Mouse (Mus musculus) kidney, postnatal 36 days (tissue): ENCODE data around the gene Gli2.
A peak's percentile ranks its signal among the peaks of the same experiment; 100 is the strongest.

Source experiments
- DNase-seq, 2 experiments: peaks; one replicate each; pipeline ENCODE4 v3.0.0; 2021 to 2022; ENCODE audit warnings: mixed read lengths in 2 of 2

Gene Gli2

DNA sequence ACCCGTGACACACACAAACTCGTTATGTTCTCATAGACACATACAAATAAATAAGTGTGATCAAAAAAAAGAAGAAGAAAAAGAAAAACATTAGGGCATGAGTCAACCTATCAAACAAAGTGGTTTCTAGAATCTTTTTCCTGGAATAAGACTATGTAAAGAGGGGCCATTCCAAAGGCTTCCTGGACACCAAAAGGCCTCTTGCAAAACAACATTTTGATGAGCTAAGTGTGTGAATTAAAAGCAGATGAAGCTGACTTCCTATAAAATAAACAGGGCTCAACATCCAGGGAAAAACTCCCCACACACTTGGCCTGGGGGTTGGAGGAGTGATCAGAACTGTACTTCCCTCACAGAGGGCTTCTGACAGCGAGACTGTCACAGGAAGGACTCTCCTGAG is 155.1 kb downstream of the Gli2 start:
- no peak for DNase-seq

GRCm38 (mm10) chr1:118895026-118895762 is 158.2 kb downstream of the Gli2 start:
- DNase-seq, result no peak

GRCm38 (mm10) chr1:118891395-118891794 is 162.0 kb downstream of the Gli2 start:
- no peak for DNase-seq

DNA sequence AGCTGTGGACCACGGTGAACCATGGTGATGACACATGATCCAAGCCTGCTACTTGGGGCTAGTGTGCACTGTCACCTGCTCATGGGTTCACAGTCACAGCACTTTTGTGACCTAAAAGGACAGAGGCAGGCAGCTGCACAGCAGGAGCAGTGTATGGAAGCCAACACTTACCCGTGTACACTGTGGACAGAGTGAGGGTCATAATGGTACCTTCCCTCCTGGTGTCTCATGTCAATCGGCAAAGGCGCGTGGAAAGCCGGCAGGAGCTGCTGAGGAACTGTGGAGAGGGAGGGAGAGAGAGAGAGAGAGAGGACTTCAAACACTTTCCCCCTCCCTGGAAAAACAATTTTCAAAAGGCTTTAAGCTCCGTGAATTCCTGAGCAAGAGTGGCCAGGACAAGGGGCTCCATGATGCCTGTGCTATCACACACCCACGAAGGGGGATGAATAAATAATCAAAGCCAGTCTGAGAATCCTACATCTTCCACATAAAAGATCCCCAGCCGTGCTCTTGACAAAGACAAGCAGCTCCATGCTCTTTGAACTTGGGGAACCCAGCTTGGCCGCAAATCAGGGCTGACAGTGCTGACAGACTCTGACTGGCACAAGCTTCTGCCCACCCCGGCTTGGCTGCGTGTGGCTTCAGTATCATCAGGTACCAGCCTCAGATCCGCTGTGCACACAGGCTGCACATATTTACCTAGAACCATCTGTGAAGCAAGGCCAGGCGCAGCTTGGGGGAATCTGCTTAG is 163.1 kb downstream of the Gli2 start:
- no peak for DNase-seq

DNA sequence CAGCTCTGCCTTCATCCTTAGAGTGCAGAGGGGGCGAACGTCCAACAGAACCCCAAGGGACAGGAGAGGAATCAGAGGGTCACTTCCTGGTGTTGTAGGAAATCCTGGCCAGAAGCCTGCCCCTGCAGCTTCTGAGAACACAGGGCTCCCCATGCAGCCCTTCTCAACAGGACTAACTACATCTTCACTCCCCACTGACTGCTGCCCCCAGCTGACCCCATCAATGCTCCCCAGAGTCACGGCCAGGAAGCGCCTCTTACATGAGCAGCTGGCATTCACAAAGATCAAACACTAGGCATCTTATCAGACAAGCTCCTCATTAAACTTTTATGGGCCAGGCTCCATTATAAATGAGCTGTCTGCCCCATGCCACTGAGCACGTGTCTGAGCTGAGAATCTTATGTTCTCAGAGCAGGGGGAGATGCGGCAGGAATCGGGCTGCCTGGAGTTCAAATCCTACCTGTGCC is 172.6 kb downstream of the Gli2 start:
- peak; percentile 19 to 55 for DNase-seq

DNA sequence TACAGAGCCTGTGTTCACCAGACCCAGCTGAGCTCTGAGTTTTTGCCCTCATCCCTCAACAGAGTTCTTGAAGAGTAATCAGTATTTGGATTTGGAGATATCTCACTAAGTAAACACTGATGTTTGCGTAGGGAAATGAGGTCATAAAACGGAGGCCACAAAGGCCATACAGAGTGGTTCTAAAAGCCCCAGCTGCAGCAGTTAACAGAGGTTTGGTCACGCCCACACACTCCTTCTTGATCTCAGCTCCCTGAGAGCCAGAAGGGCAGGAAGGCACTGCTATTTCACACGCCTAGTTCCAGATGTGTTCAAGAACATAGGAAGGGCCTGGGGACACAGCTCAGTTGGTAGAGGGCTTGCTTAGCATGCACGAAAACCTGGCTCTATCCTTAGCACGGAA is 175.1 kb downstream of the Gli2 start:
- peak; percentile 26 to 33 for DNase-seq

DNA sequence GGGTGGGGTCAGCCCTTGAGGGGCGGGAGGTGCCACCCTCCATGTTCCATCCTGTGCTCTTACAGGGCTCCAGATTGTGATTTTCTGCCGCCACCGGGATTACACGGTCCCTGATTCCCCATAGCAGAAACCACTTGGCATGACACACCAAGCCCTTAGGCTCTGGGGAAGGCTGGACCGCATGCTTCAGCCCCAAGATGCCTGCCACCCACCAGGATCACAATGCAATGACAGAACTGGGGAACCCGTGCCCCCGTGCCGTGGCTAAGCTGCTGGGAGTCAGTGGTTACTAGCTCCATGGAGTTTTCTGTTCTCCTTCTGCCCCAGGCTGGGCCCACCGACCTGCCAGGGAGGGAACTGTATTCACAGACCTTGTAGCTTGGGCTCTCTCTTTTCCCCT is 178.2 kb downstream of the Gli2 start:
- no peak for DNase-seq

DNA sequence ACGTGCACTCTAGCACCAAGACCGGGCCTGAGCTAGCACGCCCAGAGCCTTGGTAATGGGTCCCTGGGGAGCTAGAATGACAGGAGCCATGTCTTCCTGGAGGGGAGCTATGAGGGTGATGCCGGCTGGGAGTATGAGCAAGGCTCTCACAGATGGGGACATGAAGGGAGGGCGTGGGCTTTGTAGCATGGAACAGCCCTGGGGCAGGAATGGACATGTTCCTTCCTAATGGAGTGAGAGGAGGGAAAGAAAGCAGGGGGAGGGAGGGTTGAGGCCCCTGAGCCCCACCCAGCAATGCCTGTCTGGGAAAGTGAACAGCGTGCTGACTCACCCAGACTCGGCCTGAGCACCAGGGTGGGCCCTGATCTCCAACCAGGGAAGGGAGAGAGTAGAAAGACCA is 179.9 kb downstream of the Gli2 start:
- no peak for DNase-seq

DNA sequence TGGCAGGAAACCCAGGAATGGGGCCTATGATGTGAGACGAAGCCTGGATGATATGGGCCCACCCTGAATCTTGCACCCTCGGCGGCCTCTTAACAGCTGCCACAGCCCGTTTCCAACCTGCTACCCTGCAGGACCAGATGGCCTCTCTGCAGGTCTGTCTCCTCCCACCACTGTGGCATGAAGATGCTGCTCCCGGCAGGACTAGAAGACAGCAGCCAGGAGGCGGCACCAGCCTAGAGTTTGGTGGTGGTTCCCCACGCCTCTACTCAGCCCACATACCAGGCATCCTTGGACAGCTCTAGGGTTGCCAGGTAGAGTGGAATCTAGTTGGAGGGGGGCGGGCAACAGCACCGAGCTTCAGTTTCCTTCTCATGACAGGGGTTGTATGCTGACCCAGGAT is 188.7 kb downstream of the Gli2 start:
- no peak for DNase-seq

DNA sequence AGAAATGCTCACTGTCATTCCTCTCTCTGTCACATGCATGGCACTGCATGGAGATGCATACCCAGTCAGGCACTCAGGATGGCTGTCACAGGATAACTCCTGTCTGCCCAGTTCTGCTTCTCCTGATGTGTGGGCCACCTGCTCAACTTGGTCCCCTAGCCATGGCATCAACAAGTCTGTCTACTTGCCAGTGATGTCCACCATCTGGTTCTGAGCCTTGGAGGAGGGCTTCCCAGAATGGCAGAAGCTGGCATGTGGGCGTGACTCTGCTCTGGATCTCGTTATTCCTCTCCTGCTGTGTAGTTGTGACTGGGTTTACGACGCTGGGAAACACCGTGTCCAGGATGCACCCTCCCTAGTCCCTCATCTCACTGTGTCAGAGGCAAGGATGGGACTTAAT is 189.4 kb downstream of the Gli2 start:
- no peak for DNase-seq

- DNase-seq, result peak in 1 of 2 experiments; percentile 14
These were observed 195.3 kb downstream of the Gli2 start for GRCm38 (mm10) chr1:118858101-118858500.

DNA sequence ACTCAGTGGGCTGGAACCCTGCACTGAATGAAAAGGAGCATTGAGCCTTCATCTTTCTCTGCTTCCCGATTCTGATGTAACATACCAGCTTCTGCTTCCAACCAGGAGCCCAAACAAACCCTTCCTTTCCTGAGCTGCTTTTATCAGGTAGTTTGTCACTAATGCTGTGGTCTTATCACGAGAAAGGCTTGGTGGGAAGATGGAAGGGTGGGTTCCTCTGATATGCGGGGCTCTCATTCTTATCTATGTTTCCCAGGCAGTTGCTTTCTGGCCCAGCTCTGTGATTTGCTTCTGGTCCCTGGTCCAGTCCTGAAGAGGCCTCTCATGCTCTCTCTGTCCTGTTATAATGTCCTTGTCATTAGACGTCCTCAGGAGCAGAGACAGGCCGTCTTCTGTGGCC is 222.8 kb downstream of the Gli2 start:
- no peak for DNase-seq

DNA sequence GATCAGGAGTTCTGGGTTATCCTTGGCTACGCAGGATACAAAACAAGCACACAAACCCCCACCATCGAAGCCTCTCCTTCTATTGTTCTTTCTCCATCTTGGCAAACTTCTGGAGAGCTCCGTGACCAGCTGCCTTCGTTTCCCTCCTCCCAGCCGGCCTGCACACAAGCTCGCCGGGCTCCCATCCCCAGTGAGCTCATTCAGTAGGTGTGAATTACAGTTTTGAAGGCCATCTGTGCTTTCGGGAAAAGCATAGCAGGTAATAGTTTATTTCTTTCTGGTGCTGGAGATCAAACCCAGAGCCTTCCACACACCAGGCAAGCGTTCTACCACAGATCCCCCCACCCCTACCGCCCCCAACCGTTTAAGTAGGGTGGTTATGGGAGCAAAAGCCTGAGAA is 226.8 kb downstream of the Gli2 start:
- DNase-seq, result no peak

DNA sequence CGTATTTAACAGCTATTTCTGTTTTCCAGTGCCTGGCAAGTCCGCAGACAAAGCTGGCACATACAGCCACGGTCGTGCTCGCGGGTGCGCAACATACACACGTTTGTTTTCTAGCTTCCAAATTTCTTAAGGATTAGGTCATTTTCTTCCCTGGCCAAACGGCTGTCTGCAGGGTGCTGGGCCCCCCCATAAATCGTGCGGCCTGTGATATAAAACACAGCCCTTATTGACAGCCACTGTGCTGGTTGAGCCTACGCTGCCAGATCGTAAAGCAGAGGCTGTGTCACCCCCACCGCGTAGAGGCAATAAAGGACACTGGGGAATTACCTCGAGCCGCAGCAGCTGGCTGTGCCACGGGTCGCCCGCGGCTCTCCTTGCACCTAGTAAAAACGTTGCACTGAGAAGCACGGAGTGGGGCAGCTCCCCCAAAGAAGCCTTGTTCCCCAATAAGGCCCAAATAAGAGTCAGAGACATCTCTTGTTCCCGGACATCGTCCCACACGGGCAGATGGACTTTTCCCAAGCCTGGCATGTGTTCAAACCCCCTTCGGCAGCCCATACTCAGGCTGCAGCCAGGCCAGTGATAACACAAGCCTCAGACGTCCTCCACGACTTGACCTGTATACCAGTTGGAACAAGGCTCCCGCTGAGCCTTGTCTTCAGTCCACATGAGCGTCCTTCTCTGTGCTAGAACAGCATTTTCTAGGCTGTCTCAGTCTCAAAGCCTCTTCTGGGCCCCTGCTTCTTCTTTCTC is 227.8 kb downstream of the Gli2 start:
- no peak for DNase-seq

DNA sequence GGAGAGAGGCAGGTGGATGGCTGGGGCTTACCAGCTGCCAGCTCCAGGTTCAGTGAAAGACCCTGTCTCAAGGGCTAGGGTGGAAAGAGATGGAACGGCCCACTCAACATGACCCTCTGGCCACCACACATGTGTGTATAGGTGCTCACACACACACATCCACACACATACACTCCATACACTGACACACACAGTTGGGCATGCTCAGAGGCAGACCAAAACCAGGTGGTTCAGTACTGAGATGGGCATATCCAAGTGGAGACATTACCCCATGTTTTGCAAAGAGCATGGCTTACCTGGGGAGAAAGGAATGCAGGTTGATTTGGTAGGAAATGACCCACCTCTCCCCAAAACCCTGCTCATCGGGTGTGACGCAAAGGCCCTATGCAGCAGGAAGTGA is 228.4 kb downstream of the Gli2 start:
- DNase-seq, result no peak

DNA sequence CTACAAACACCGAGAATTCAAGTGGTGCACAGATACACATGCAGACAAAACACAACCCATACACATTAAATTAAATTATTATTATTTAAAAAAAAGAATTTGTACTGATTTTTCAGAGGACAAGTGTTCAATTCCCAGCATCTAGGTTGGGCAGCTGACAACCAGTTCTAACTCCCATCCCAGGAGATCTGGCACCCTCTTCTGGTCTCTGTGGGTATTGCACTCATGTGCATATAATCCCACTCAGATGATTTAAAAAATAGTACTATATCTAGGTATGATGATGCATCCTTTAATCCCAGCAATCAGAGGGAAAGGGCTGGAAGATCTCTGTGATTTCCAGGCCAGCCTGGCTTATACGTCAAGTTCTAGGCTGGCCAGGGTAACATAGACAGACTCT is 231.2 kb downstream of the Gli2 start:
- no peak for DNase-seq

- no peak for DNase-seq
These were observed 238.4 kb downstream of the Gli2 start for GRCm38 (mm10) chr1:118815015-118815414.

DNA sequence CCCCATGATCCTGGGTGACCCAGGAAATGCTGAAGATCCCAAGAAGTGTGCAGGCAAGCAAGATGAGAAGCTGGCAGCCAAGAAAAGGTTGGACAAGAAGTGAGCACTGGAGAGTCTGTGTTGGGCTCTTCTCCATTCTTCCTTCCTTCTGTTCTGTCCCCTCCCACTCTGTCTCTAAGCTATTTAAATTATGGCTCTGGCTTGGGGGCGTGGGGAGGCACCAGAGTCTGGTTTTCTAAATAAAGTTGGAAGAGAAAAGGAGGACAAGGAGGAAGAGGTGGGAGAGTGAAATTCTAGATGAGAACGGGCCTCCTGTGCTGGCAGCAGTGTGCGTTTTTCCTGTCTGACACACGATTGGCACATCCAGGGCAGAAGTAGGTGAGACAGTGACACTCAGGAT is 243.1 kb downstream of the Gli2 start:
- DNase-seq, result no peak

DNA sequence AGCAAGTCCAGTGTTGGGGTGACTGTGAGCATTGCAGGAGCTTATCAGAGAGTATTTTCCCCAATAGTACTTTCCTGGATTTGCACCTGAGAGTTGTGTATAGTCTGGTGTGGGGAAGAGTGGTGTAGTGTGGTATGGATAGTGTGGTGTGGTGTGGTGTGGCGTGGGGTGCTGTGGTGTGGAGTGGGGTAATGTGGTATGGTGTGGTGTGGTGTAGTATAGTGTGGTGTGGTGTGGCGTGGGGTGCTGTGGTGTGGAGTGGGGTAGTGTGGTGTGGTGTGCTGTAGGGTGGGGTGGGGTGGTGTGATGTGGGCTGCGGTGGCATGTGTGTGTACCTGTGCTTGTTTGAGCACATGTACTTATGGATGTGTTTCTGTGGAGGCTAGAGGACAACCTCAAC is 246.7 kb downstream of the Gli2 start:
- no peak for DNase-seq

- no peak for DNase-seq
These were observed 251.3 kb downstream of the Gli2 start for GRCm38 (mm10) chr1:118802166-118802565.

DNA sequence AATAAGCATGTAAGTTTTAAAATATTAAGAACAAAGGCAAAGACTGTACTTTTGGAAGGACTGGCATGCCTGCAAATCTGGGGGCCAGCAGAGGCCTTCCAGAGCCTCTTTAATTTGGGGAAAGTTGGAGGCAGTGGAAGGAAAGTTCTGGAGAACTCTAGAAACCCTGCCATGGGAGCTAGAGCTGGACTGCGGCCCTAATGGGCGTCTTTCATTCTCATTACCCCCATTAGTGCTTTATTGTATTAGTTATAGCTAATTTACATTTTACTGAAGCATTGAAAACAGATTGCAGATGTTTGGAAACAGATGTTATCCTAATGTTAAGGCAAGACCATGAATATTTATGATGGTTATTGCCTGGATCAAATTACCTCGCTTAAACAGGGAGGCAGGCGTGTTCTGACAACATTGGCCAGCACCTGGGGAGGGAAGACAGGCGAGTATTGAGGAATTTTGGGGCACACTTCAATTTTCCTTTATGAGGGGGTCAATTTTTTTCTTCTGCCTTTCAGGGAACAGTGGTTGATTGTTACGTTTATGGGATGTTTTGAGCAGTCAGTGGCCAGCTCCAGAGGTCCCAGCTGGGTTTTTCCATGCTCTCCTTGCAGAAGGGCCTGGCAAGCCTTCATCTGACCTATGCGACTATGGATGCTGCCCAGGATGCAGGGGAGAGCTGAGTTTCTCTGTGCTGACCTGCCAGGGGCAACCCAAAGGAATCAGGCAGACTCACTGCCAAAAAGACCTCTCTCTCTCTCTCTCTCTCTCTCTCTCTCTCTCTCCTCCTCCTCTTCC is 253.9 kb downstream of the Gli2 start:
- no peak for DNase-seq

DNA sequence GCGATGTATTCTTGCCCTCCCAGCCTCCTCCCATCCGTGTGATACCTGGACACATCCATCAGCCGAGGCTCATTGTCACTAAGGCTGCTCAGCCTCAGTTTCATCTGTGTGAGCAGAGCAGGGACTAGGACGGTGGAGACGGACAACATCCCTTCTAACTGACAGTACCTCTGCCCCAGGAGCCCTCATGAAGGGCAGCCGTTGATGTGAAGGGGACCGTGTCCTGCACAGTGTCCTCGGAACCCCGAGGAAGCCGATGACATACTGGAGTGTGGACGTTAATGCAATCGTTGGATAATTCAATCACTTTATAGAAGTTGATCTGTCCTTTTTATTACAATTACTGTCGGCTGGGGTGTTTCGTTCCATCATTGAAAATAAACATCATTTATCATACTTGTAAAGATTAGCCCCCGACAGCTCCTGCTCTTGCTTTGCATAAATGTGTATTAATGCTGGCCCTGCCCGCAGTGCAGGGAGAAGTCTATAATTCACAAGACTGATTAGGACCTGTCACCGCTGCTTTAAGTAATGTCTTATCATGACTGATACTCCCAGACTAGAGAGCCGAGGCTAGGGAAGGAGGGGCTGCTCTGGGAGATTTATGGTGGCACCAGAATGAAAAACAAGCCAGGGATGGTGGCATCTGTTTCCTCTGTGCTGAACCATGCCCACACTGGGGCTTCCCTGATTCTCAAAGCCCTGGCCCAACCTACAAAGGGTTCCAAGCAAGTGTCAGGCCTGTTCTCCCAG is 257.8 kb downstream of the Gli2 start:
- DNase-seq, result no peak
